Mouse (Mus musculus): ENCODE measurements around the gene Ppp3ca.

Ppp3ca gene

GRCm38 (mm10) chr3:136853596-136853995 lies 183.7 kb downstream of the Ppp3ca start:
- DNase-seq (ENCODE audit: low read depth, low spot score): no peak

DNA sequence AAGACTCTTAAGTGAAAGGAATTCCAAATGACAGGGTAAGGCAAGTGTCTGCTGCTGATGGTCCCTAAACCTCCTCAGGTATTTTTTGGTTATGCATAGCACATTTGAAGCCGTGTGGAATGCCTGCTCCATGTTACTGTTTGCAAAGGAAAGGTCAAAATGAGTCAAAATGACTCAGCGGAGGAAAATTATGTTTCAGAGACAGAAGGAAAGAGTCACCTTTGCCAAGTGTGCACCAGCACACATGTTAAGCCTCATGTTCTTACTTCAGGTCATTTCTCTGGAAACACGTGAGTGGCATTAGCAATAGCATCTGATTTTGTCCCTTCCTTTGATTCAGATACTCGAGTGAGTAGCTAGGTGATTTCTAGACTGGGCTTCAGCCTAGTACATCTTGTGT lies 186.1 kb downstream of the Ppp3ca start:
- DNase-seq (ENCODE audit: low read depth, low spot score): no peak

DNA sequence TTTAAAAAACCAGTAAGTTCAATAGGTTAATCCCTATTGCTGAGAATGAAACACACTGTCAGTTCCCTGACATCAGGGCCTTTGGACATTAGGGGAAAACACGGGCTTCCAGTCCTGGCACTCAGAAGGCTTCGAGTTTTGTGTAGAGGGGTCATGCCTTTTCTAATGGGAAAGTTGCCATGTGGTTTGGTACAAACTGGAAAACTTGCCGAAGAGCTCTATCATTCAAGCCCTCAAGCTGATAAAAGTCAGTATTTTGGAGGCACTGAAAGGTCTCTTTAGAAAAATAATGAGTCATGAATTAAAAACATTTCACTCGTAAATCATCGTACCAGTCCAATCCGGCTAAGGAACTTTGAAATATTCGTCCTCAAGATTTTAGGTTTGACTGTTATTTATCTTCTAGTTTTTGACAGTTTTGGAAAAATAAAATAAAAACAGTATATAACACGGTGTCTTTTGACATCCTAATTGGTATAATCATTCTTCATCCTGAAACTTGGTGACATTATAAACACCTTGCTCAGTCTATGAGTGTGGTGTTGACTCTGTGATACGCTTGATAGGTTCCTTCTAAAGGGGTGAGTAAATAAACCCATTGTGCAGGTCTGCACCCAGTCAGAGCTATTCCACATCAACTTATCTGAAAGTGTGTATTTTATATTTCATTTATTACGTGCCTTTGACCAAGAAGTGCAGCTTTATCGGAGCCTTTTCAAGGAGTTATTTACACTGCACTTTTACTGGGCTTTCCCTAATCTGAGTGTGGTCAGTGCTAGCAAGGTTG lies 192.3 kb downstream of the Ppp3ca start:
- no peak for DNase-seq (ENCODE audit: low read depth, low spot score)

DNA sequence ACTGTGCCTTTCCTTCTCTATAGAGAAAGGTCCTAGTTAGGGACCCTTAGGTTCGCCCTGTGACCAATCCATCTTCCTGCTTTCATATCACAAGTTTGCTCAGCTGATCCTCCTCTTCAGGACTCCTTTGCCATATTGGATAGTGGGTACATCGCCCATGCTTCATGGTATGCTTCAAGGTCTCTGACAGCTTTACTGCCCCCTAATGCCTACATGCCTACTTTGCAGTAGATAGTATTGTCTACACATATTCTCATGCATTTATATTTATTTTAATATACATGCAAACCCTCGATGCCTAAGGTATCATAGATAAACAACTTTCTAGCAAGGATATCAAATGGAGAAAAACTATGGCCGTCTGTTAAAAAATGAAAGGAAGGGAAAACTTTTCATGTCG lies 193.2 kb downstream of the Ppp3ca start:
- DNase-seq (ENCODE audit: low read depth, low spot score): no peak

GRCm38 (mm10) chr3:136864306-136864705 lies 194.4 kb downstream of the Ppp3ca start:
- DNase-seq (ENCODE audit: low read depth, low spot score): no peak

DNA sequence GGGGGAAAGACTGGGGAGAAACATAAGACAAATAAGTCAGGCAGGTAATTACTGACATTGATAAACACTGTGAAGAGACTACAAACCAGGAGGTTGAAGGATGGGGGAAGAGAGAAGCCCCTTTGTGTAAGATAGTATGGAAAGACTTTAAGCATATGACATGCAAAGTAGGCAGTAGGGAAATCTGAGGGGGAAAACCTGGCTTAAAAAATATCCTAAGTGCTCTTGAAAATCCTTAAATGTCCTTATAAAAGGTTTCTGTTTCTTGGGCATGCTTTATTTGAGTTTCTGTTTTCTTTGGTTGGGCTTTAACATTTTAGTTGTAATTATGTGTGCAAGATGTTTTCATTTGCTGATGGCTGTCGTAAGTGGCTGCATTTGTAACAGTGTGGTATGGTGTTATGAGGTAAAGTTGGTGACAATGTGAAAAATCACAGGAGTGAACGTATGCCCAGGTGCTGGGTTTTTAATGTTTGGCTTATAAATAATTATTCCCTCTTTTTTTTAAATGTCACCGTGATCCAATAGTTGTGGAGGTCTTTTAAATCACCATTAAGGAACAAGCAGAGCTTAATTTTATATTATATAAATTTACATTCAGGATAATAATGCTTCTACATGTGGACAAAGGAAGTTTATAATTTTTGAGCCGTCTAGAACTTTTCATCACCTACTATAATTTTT lies 195.4 kb downstream of the Ppp3ca start:
- no peak for DNase-seq (ENCODE audit: low read depth, low spot score)

DNA sequence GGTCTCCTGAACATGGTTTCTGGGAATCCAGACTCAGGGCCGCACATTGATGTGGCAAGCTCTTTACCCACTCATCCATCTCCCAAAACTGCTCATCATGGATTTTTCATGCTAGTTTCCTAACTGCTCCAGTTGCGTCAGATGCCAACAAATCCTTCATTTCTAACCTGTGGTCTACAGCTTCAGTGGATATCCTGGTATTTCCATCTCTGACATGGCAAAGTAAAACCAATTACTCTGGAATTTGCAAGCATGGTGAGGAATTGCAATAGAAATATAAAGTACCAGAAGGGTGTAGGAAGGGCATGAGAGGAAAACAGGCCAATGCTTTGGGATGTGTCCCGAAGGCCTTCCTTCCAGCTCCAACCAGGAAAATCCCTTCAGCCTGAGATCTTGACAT lies 196.2 kb downstream of the Ppp3ca start:
- no peak for DNase-seq (ENCODE audit: low read depth, low spot score)

- no peak for DNase-seq (ENCODE audit: low read depth, low spot score)
Measured at GRCm38 (mm10) chr3:136866571-136866970, 196.6 kb downstream of the Ppp3ca start.

DNA sequence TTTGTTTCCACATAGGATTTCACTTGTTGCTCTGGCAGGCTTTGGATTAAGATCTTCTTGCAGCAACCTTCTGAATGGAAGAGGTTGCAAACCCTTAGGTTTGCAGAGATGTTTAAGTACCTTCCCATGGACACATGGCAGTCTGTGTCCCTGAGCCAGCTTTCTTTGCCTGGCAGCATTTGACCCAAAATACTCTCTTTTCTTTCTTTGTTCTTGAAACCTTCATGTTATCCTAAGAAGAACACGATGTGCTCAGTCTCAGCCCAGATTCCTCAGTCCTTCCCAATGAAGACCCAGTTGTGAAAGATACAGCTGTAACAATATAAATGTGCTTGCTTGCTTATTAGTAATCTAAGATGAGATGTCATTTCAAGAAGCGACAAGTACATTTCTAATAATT lies 197.4 kb downstream of the Ppp3ca start:
- DNase-seq (ENCODE audit: low read depth, low spot score): no peak

DNA sequence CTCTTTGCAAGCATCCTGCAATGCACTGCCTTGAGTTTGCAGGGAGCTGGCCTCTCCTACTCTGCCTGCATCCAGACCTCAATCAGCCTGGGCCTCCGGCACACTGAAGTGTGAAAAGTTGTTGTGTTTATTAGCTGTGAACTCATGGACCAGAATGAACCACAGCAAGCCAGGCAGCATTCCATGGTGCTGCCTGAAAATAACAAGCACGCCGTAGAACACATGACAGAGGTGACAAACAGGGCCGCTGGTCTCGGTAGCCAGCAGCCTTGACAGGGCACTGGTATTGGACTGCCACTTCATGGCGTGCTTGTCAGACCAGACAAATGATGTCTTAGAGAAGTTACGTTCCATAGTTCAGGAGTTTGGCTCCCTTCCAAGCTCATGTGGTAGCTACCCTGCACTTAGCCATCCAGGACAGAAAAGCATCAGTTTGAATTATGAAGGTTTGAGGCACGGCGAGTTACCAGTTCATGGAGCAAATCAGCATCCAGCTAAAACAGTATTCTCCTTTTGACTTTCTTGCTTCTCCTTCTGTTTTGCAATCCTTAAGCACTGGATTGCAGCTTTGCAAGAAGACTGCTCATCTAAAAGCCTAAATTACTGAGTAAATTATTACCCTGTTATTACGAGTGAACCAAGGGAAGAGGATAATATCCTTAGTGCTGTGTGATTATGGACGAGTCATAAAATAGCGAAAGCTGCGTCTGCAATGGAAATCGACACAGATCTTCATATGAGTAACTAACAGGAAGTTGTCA lies 202.0 kb downstream of the Ppp3ca start:
- DNase-seq (ENCODE audit: low read depth, low spot score): no peak

GRCm38 (mm10) chr3:136872533-136873095 lies 202.7 kb downstream of the Ppp3ca start:
- DNase-seq (ENCODE audit: low read depth, low spot score): no peak

DNA sequence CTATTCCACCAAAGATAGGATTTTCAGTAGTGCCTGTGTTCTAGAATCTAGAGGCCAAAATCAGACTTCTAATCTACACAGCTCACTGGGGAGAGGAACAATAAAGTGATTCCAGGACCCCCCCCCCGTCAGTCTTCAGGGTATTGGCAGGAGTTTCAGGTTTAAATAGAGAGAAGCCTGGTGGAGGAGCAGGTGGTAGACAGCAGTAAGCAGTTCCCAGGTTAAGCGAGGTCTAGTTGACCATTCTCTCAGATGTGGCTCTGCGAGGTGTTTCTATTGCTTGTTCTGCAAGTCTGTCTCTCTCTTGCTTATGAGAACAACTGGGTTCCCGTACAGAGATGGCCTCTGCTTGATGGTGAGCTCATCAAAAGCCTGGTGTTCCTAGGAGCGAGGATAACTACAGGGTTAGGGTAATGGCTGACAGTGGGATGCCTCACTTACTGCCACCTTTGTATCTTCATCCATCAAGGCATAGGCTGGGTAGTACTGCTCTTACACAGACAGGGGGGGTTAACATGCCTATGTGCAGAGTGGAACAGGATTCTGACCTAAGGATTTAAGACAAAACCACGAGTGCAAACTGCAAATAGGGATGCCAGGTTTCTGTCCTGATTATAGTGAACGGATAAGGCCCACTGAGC lies 204.0 kb downstream of the Ppp3ca start:
- DNase-seq (ENCODE audit: low read depth, low spot score): no peak

GRCm38 (mm10) chr3:136874566-136874965 lies 204.6 kb downstream of the Ppp3ca start:
- no peak for DNase-seq (ENCODE audit: low read depth, low spot score)

DNA sequence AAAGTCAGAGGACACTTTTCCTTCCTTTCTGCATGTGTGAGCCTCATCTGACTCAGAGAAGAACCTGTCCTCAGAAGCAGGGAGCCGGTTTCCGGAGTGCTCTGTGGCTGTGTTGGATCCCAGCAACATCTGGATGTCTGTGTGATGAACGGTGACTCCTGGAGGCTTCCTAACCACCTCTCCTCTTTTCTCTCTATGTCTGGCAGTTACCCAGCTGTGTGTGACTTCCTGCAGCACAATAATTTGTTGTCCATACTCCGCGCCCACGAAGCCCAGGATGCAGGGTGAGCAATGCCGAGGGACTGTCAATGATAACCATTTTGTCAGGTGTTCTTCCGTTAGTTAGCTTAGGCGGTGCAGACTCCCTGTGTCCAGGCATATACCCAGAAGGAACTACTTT lies 217.8 kb downstream of the Ppp3ca start:
- no peak for DNase-seq (ENCODE audit: low read depth, low spot score)

- no peak for DNase-seq (ENCODE audit: low read depth, low spot score)
Measured at GRCm38 (mm10) chr3:136892140-136892539, 222.2 kb downstream of the Ppp3ca start.

GRCm38 (mm10) chr3:136893596-136894402 lies 223.9 kb downstream of the Ppp3ca start:
- no peak for DNase-seq (ENCODE audit: low read depth, low spot score)

DNA sequence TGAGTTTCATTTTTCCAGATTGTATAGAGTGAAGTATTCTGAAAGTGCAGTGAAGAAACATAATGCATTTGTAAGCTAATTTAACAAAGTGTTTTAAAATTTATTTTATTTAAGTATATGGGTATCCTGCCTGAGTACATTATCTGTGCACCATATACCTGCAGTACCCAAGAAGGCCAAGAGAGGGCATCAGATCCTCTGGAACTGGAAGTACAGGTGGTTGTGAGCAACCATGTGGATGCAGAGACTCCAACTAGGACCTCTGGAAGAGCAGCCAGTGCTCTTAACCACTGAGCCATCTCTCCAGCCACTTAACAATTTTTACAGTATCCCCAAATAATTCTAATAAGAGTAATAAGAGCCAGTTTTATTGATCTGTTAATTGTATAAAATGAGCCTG lies 225.6 kb downstream of the Ppp3ca start:
- DNase-seq (ENCODE audit: low read depth, low spot score): peak; percentile 55

DNA sequence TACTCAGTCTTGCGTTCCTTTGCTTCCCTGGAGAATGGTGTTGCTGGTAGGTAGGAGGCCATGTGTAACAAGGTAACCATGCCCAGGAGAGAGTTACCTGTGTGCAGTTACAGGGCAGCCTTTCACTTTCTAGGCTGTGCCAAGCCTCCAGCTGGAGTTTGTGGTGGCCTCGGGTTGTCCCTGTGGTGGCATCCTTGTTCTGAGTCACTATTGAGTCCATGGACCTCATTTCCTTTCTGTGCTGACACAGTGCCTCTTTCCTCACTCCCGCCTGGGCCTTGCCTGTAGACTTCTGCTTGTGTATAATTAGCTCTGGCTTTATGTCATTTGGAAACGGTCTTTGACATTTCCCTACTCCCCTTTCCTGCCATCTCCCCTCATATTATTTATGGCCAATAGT lies 226.4 kb downstream of the Ppp3ca start:
- DNase-seq (ENCODE audit: low read depth, low spot score): no peak

DNA sequence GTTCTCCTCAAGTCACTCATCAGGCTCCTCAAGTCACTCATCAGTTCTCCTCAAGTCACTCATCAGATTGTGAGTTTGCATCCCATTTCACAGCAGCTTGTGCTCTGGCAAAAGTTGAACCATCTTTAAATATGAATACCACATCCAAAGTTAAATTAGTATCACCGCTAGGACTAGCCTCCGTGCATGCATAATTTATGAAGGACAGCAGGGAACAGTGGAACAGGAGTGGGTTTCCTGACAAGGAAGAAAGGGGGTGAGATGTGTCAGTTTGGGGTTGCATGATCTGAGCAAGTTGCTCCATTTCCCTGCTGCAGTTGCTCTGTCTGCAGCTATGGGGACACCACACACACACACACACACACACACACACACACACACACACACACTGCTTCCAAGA lies 229.8 kb downstream of the Ppp3ca start:
- no peak for DNase-seq (ENCODE audit: low read depth, low spot score)

DNA sequence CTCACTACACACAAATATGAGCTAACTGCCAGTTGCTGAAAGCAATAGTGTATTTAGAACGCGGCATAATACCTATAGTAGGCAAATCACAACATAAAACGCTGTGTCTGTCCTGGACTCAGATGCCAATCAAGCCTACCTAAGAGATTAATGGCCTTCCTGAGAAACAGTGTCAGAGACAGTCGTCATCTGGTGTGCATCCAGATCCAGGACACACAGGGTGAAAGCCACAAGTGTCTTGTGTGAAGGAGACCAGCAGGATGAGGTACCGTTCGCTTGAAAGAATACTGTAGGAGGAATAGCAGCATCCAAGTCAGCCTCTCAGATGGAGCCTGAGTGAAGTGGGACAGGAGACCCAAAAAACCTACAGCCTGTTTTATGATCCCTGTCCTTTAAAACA lies 231.1 kb downstream of the Ppp3ca start:
- no peak for DNase-seq (ENCODE audit: low read depth, low spot score)

DNA sequence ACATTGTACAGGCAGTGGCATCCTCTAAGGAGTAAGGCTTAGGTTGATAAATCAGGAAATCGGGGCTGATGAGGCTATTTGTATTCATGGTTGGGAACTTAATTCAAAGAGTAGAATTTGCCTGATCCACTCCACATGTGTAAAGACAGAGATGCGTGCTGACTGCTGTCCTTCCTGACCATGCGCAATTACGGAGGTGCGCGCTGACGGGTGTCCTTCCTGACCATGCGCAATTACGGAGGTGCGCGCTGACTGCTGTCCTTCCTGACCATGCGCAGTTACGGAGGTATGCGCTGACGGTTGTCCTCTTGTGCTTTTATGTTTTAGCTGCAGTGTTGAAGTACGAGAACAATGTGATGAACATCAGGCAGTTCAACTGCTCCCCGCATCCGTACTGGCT lies 232.9 kb downstream of the Ppp3ca start:
- DNase-seq (ENCODE audit: low read depth, low spot score): no peak
